Mouse (Mus musculus) limb, embryonic 10.5 days (tissue): ENCODE results near the gene Impad1. TPM values are rescaled to one million over a fixed set of nuclear protein-coding genes. Genes with fewer than 3 reads are reported as not detected.

Experiments used
- DNase-seq: peaks from one replicate; pipeline ENCODE4 v3.0.0-alpha.2; 2017; ENCODE audit warnings: low spot score
- H3K27ac ChIP-seq: fragments of 300-500 bp; sonication (generic); 2 replicates; pipeline ENCODE4 v1.5.1; 2016; ENCODE audit warnings: mild to moderate bottlenecking
- H3K27me3 ChIP-seq: fragments of 300-500 bp; sonication (generic); 2 replicates; pipeline ENCODE4 v1.6.1; 2016; ENCODE audit warnings: low read depth, mild to moderate bottlenecking; ENCODE audit not compliant: poor library complexity, severe bottlenecking
- H3K36me3 ChIP-seq: fragments of 300-500 bp; sonication (generic); 2 replicates; pipeline ENCODE4 v1.6.1; 2016; ENCODE audit warnings: mild to moderate bottlenecking, moderate library complexity
- H3K4me1 ChIP-seq: fragments of 300-500 bp; sonication (generic); 2 replicates; pipeline ENCODE4 v1.6.1; 2016
- H3K4me3 ChIP-seq: fragments of 300-500 bp; sonication (generic); 2 replicates; pipeline ENCODE4 v1.5.1; 2016; ENCODE audit warnings: mild to moderate bottlenecking, moderate library complexity
- H3K9me3 ChIP-seq: fragments of 300-500 bp; sonication (generic); replicated peaks from 2 replicates; pipeline ENCODE4 v1.6.1; 2016; ENCODE audit warnings: mild to moderate bottlenecking
- WGBS: fragments of 180-500 bp; shearing (Covaris S2); methylation state at CpG from one replicate; pipeline ENCODE4 v1.1.7; 2016; 5-methylcytosine and 5-hydroxymethylcytosine counted together
- polyA plus RNA-seq: library from polyadenylated mRNA; unstranded; fragments of >200 nt; fragmentation: Nextera tagmentation; extraction: Ambion mirVana; gene quantifications from 2 replicates; pipeline ENCODE4 v1.2.1, GENCODE M21; 2016

Gene Impad1
- polyA plus RNA-seq, 1 experiment from 2014 or later: 34.5 TPM

DNA sequence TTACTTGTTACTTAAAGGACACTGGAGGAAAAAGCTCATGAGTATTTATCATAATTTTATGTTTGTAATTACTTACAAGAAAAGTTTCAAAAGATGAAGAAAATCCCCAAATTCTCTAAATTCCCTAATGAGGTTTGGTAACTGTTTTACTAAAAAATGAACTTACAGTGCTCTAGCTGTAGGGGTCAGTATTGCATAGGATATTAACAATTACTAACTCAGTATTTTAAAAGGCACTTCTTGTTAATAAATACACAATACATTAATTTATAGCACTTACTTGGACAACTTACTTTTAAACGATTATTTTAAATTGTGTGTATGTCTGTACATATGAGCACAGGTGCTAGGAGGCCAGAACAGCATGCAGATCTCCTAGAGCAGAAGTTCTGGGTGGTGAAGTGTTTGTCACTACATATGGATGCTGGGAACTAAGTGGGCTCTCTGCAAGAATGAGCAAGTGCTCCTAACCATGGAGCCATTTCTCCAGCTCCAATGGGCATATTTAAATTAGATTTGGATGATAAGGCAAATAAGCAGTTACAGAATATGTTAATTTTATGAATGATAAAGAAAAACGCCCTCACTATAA is 21.5 kb downstream of the Impad1 start:
- H3K9me3 ChIP-seq: no peaks in the 10 kb centered on the region
- peaks cover 66% of the 10 kb centered on the region for H3K36me3 ChIP-seq
- no peaks in the 10 kb centered on the region for H3K27me3 ChIP-seq
- H3K4me1 ChIP-seq: no peaks in the 10 kb centered on the region
- H3K27ac ChIP-seq: no peak overlapping the region
- 89% methylated on average over 2 of the region's 2 CpGs for WGBS
- H3K4me3 ChIP-seq: no peak overlapping the region
- DNase-seq: no peak

DNA sequence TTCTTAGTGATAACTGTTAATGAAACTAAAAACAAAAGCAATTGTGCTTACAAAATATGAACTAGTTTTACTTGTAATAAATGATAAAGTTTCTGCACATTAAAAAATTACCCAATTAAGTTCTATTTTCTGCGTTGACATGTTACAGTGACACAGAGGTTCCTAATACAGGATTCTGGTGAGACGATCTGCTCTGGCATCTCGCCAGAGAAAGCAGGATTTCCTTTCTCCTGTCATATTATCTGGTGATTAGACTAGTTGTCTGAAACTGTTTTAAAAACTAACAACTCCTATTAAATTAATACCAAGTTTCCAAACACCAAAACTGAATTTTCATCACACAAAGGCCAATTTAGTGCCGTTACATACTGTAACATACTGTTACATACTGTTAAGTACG is 27.3 kb downstream of the Impad1 start:
- 91% methylated on average over 5 of the region's 5 CpGs for WGBS
- Histone ChIP-seq H3K4me1 (no peaks in the 10 kb centered on the region), H3K27ac (no peak overlapping the region), H3K36me3 (peaks cover 51% of the 10 kb centered on the region), H3K9me3 (no peaks in the 10 kb centered on the region), H3K27me3 (no peaks in the 10 kb centered on the region), H3K4me3 (no peak overlapping the region)
- no peak for DNase-seq

DNA sequence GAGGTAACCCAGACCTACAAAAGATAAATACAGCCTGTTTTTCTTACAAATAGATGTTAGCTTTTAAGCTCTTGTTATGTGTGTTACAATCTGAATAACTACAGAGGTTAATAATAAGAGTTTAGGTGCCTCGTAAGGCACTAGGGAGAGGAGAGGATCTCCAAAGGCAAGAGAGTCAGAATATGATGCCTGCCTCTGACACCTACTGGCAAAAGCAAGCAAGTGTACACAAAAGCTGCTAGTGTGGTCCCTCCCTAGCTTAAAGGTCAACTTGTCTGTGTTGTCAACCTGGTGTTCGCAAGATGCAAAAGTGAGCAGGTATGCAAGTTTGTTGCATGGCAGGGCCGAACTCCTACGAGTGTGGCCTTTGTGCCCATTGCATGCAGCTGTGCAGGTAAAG is 34.8 kb downstream of the Impad1 start:
- Histone ChIP-seq H3K9me3 (no peaks in the 10 kb centered on the region), H3K27ac (no peak overlapping the region), H3K4me1 (no peaks in the 10 kb centered on the region), H3K27me3 (no peaks in the 10 kb centered on the region), H3K4me3 (no peak overlapping the region), H3K36me3 (no peaks in the 10 kb centered on the region)
- 91% methylated on average over 4 of the region's 4 CpGs for WGBS
- no peak for DNase-seq

DNA sequence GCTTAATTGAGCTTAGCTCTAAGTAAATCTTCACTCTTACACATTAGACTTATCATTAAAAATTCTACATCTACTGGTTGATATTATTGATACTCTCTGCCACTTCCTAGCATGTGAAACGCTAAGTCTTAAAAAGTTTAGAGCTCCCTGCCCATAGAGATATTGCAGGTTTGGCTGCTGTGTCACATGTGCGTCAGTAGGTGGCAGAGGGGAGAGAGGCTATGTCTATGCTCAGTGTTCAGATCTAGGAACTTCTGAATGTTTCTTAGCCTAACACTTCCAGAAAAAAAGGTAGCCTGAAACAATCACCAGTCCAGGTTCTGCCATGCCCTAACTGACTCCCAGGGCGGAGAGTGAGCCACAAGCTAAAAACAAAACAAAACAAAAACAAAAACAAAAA is 63.7 kb downstream of the Impad1 start:
- no peaks in the 10 kb centered on the region for H3K36me3 ChIP-seq
- WGBS: 50% methylated on average over 3 of the region's 3 CpGs
- no peak for DNase-seq
- H3K4me1 ChIP-seq: no peaks in the 10 kb centered on the region
- H3K27ac ChIP-seq: no peak overlapping the region
- H3K27me3 ChIP-seq: no peaks in the 10 kb centered on the region
- H3K9me3 ChIP-seq: no peaks in the 10 kb centered on the region
- H3K4me3 ChIP-seq: no peak overlapping the region

DNA sequence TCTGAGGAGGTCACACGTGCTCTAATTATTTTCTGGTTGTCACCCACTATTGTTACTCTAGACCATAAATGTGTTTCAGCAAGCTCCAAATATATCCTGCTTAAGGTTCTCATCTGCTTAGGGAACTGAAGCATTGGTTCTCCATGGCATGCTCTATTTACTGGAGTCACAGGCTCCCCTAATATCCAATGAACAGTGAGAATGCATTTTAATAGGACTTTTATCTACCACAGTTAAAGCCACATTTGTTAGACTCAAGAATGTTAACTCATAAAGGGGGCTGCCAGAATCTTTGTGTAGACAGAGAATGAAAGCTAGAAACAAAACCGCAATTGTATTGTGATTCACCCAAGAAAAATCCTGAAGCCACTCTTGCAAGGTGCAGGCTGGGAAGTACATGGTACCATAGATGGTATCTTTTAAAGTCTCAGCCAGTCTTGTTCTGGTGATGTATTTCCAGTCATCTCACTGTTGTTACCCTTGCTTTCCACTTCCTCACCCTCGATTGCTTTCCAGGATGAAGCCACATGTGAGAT is 66.8 kb downstream of the Impad1 start:
- 83% methylated on average over 3 of the region's 3 CpGs for WGBS
- Histone ChIP-seq H3K27ac (no peak overlapping the region), H3K27me3 (no peaks in the 10 kb centered on the region), H3K4me1 (no peaks in the 10 kb centered on the region), H3K36me3 (no peaks in the 10 kb centered on the region), H3K9me3 (no peaks in the 10 kb centered on the region), H3K4me3 (no peak overlapping the region)
- DNase-seq: no peak

DNA sequence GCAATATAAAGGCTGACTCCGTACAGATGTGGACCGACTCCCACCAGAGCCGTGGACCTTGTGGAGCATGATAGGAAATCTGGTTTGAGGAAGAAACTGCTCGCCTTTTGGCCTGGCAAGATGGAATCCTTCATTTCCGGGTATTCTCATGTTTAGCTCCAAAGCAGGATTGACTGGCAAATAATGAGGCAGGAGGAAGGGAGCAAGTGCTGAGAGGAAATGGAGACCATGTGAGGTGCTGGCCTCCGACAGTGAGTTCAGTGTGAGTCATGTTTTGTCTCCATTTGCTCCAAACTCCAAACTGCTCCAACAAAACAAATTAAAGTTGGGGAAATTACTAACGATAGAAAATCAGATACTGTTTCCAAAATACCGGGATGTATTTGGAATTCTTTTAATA is 69.3 kb downstream of the Impad1 start:
- Histone ChIP-seq H3K36me3 (no peaks in the 10 kb centered on the region), H3K27me3 (no peaks in the 10 kb centered on the region), H3K9me3 (no peaks in the 10 kb centered on the region), H3K4me1 (no peaks in the 10 kb centered on the region), H3K4me3 (no peak overlapping the region), H3K27ac (no peak overlapping the region)
- DNase-seq: no peak
- WGBS: 81% methylated on average over 8 of the region's 8 CpGs

DNA sequence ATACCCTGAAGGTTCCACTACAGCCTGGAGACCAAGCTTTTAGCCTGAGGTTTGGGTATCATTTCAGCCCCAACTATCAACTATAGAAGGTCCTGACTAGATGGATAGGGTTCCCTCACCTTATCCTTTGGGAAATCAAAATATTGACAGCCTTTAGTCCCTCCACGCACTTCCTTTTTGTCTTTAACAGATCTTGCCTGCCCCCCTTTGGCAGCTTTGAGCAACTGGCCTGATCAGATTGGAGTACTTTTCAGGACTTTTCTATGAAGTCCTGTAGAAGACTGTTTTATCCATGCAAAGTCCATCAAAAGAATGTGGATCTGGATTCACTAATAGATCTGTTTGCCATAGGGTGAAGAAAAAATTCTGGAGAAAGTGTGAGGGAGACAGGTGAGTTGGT is 71.1 kb downstream of the Impad1 start:
- no peak overlapping the region for H3K27ac ChIP-seq
- no peaks in the 10 kb centered on the region for H3K4me1 ChIP-seq
- no peak for DNase-seq
- H3K4me3 ChIP-seq: no peak overlapping the region
- 43% methylated on average over 1 of the region's 1 CpGs for WGBS
- H3K9me3 ChIP-seq: no peaks in the 10 kb centered on the region
- H3K27me3 ChIP-seq: no peaks in the 10 kb centered on the region
- no peaks in the 10 kb centered on the region for H3K36me3 ChIP-seq

DNA sequence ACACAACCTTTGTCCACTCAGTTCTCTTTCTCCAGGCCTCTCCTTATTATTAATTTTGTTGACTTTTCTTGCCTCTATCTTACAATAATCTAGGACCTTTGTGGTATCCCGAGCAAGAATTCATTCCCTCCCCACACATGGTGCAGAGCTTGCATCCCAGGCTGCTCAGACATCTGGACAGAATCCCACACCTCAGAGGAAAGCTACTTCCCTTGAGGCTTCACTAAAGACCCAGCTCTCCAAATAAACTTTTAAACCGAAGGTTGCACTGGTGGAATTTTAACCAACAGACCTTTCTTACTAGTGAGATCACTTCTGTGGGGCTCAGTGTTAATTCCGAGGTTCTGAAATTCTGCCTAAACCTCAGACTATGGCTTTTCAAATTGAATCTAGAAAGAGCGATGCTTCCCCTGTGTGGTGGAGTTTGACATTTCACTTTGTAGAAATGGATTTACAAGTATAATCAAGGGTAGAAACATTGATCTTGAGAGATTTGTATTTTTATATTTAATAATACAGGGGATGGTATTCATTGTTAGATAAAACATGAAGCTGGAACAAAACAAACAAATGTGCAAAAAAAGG is 75.3 kb downstream of the Impad1 start:
- Histone ChIP-seq H3K9me3 (no peaks in the 10 kb centered on the region), H3K4me1 (no peaks in the 10 kb centered on the region), H3K36me3 (no peaks in the 10 kb centered on the region), H3K27ac (no peak overlapping the region), H3K4me3 (no peak overlapping the region), H3K27me3 (no peaks in the 10 kb centered on the region)
- no peak for DNase-seq
- WGBS: 77% methylated on average over 4 of the region's 4 CpGs
